Mouse (Mus musculus) forebrain, postnatal 0 days (tissue): ENCODE data around the gene Ppil1. TPM values are rescaled to one million over a fixed set of nuclear protein-coding genes. Genes with fewer than 3 reads are reported as not detected.

Experiments used
- ATAC-seq: fragments of 200-750 bp; cut with Nextera tagmentation; 2 replicates; pipeline ENCODE4 v1.8.0; 2017; ENCODE audit warnings: mild to moderate bottlenecking, moderate library complexity
- DNase-seq: peaks from one replicate; pipeline ENCODE4 v3.0.0-alpha.2; 2015
- H3K27ac ChIP-seq: fragments of 300-500 bp; sonication (generic); 2 replicates; pipeline ENCODE4 v1.5.1; 2014; ENCODE audit warnings: low read depth, mild to moderate bottlenecking, antibody characterized with exemption, low read length, moderate library complexity, mixed read lengths
- H3K27me3 ChIP-seq: fragments of 300-500 bp; sonication (generic); 2 replicates; pipeline ENCODE4 v1.6.1; 2014; ENCODE audit warnings: mild to moderate bottlenecking, low read length, mixed read lengths; ENCODE audit not compliant: insufficient read depth
- H3K36me3 ChIP-seq: fragments of 300-500 bp; sonication (generic); 2 replicates; pipeline ENCODE4 v1.6.1; 2014; ENCODE audit warnings: mild to moderate bottlenecking, moderate library complexity; ENCODE audit not compliant: insufficient read depth
- H3K4me1 ChIP-seq: fragments of 300-500 bp; sonication (generic); 2 replicates; pipeline ENCODE4 v1.6.1; 2014; ENCODE audit warnings: antibody characterized with exemption; ENCODE audit not compliant: insufficient read depth
- H3K4me2 ChIP-seq: fragments of 300-500 bp; sonication (generic); 2 replicates; pipeline ENCODE4 v1.6.1; 2014; ENCODE audit warnings: low read depth, mild to moderate bottlenecking, moderate library complexity
- H3K4me3 ChIP-seq: fragments of 300-500 bp; sonication (generic); 2 replicates; pipeline ENCODE4 v1.5.1; 2014; ENCODE audit warnings: low read depth, low read length, mixed read lengths
- H3K9ac ChIP-seq: fragments of 300-500 bp; sonication (generic); 2 replicates; pipeline ENCODE4 v1.6.1; 2014; ENCODE audit warnings: mild to moderate bottlenecking
- H3K9me3 ChIP-seq: fragments of 300-500 bp; sonication (generic); 2 replicates; pipeline ENCODE4 v1.6.1; 2016; ENCODE audit warnings: low read length
- CTCF ChIP-seq: sonication (generic); IDR thresholded peaks from 2 replicates; pipeline ENCODE4 v1.5.1; 2016; ENCODE audit warnings: antibody characterized with exemption, control low read depth, low read depth
- WGBS: fragments of 180-500 bp; shearing (Covaris S2); extraction: QIAGEN DNeasy Blood & Tissue Kit; methylation state at CpG from one replicate; pipeline ENCODE4 v1.1.7; 2014; 5-methylcytosine and 5-hydroxymethylcytosine counted together
- polyA plus RNA-seq: library from polyadenylated mRNA; unstranded; fragments of >200 nt; fragmentation: Nextera tagmentation; extraction: Ambion mirVana; gene quantifications from 2 replicates; pipeline ENCODE4 v1.2.1, GENCODE M21; 2015
- total RNA-seq: library from RNA; depleted of rRNA; stranded (reverse); fragments of >200 nt; gene quantifications from 2 replicates; pipeline ENCODE4 v1.2.3, GENCODE M21; 2014; rRNA removed

Ppil1 gene
- total and polyA plus RNA-seq, 2 experiments from 2014 or later = 67.8 to 103 TPM

DNA sequence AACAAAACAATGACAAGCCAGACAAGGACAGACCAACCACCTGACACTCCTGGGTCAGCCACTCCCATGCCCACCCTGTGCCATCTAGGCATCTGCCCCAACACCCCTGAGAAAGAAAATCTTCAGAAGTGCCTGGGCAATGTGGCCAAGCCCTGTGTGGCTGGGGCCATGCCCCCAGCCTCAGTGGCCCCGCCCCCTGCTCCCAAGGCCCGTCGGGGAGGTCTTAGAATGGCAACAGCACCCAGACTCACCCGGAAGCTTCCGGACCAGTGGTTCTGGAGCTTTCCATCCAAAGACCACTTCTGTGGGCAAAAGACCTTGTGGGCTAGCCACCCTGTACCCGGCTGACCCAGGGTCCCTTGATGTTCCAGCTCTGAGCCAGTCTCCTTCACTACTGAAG is 61.4 kb downstream of the Ppil1 start:
- Histone ChIP-seq H3K4me1 (no peaks in the 10 kb centered on the region), H3K4me2 (no peak overlapping the region), H3K4me3 (no peak overlapping the region), H3K27ac (no peak overlapping the region), H3K27me3 (no peaks in the 10 kb centered on the region), H3K9me3 (no peaks in the 10 kb centered on the region), H3K36me3 (no peaks in the 10 kb centered on the region; the same call in 1 of the 2 replicates), H3K9ac (no peak overlapping the region)
- DNase-seq = no peak
- TF ChIP-seq CTCF = no peak
- no peak for ATAC-seq
- 82% methylated on average over 6 of the region's 6 CpGs for WGBS

Other genes starting within 250 kb of the Ppil1 start
- gene Srsf3, start 231.6 kb downstream of the Ppil1 start, total RNA-seq = 263 and 287 TPM in 2 replicates
- gene Srsf3, start 231.6 kb downstream of the Ppil1 start, polyA plus RNA-seq = 367 and 416 TPM in 2 replicates
- gene Cdkn1a, start 173.2 kb downstream of the Ppil1 start, total RNA-seq = 15.3 and 20.0 TPM in 2 replicates
- gene Cdkn1a, start 173.2 kb downstream of the Ppil1 start, polyA plus RNA-seq = 94.3 and 121 TPM in 2 replicates
- not detected in 2 replicates for gene Rab44, start 150.0 kb downstream of the Ppil1 start, total RNA-seq
- 0.13 TPM in 1 of 2 replicates, not detected in the other for gene Rab44, start 150.0 kb downstream of the Ppil1 start, polyA plus RNA-seq
- gene Cpne5, start 26.0 kb downstream of the Ppil1 start, total RNA-seq = 46.2 and 60.0 TPM in 2 replicates
- 48.6 and 61.6 TPM in 2 replicates for gene Cpne5, start 26.0 kb downstream of the Ppil1 start, polyA plus RNA-seq
- gene BC004004, start 4.6 kb upstream of the Ppil1 start, total RNA-seq = 121 and 128 TPM in 2 replicates
- 153 and 174 TPM in 2 replicates for gene BC004004, start 4.6 kb upstream of the Ppil1 start, polyA plus RNA-seq
- 3.5 and 5.7 TPM in 2 replicates for gene Pi16, start 53.5 kb upstream of the Ppil1 start, total RNA-seq
- gene Pi16, start 53.5 kb upstream of the Ppil1 start, polyA plus RNA-seq = 1.7 and 2.0 TPM in 2 replicates
- 556 and 595 TPM in 2 replicates for gene Mtch1, start 83.7 kb upstream of the Ppil1 start, total RNA-seq
- gene Mtch1, start 83.7 kb upstream of the Ppil1 start, polyA plus RNA-seq = 459 and 504 TPM in 2 replicates
- 15.9 and 17.3 TPM in 2 replicates for gene Fgd2, start 96.7 kb upstream of the Ppil1 start, total RNA-seq
- 9.2 and 14.1 TPM in 2 replicates for gene Fgd2, start 96.7 kb upstream of the Ppil1 start, polyA plus RNA-seq
- gene Pim1, start 226.6 kb upstream of the Ppil1 start, total RNA-seq = 8.7 and 14.6 TPM in 2 replicates
- gene Pim1, start 226.6 kb upstream of the Ppil1 start, polyA plus RNA-seq = 10.3 and 12.0 TPM in 2 replicates